Mouse (Mus musculus) stomach, embryonic 15.5 days (tissue): ENCODE data around the gene Napb. TPM values are rescaled to one million over a fixed set of nuclear protein-coding genes. Genes with fewer than 3 reads are reported as not detected.

ENCODE experiments used
- polyA plus RNA-seq: library from polyadenylated mRNA; unstranded; fragments of >200 nt; fragmentation: Nextera tagmentation; extraction: Ambion mirVana; gene quantifications from 2 replicates; pipeline ENCODE4 v1.2.1, GENCODE M21; 2015

Gene Napb
- polyA plus RNA-seq, 1 experiment from 2014 or later: 4.5 TPM

Other genes with a start within 250 kb of the Napb start
- gene Nxt1, start 59.9 kb downstream of the Napb start, polyA plus RNA-seq: 78.8 and 88.8 TPM in 2 replicates
- 17.1 and 17.5 TPM in 2 replicates for gene Gzf1, start 51.4 kb downstream of the Napb start, polyA plus RNA-seq
- not detected in 2 replicates for gene Cstl1, start 17.9 kb upstream of the Napb start, polyA plus RNA-seq
- gene Cst11, start 39.0 kb upstream of the Napb start, polyA plus RNA-seq: not detected in 2 replicates
- not detected in 2 replicates for gene 8030411F24Rik, start 49.5 kb upstream of the Napb start, polyA plus RNA-seq
- not detected in 2 replicates for gene Cst12, start 56.9 kb upstream of the Napb start, polyA plus RNA-seq
- 0.85 and 1.5 TPM in 2 replicates for gene Cst8, start 66.3 kb upstream of the Napb start, polyA plus RNA-seq
- gene Cst13, start 87.6 kb upstream of the Napb start, polyA plus RNA-seq: not detected in 2 replicates
- gene Cst9, start 102.7 kb upstream of the Napb start, polyA plus RNA-seq: not detected in 2 replicates
- not detected in 2 replicates for gene 9230104L09Rik, start 132.6 kb upstream of the Napb start, polyA plus RNA-seq
- gene Cst3, start 143.2 kb upstream of the Napb start, polyA plus RNA-seq: 456 and 486 TPM in 2 replicates